Mouse (Mus musculus): ENCODE results near the gene Fto. TPM values are rescaled to one million over a fixed set of nuclear protein-coding genes. Genes with fewer than 3 reads are reported as not detected.

Fto gene
- polyA plus RNA-seq, 1 experiment from 2014 or later = 19.9 TPM

DNA sequence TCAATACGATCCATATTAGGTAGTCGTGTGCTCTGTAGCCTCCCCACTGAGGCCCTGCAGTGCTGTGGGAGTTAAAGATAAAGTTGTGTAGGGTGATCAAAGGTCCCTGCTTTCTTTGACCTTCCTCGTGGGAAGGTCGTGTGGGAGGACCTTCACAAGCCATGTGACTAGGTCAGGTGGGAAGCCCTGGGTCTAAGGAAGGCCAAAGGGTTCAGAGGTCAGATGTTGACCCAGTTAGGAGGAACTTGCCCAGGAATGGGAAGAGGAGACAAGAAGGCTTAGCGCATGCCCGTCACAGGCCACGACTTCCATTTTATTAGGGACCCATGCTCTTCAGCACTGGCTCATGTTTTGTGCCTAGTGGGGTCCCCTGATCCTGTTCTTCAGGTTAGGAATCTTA, 91.0 kb downstream of the Fto start:
- no peak overlapping the region for H3K4me3 ChIP-seq (ENCODE audit: low read depth, low read length)
- peaks cover 4% of the 10 kb centered on the region for H3K4me1 ChIP-seq (ENCODE audit: control insufficient read depth, low read depth, low read length)
- no peaks in the 10 kb centered on the region for H3K9me3 ChIP-seq (replicated peaks; ENCODE audit: control insufficient read depth, low read length)
- no peak overlapping the region for H3K4me2 ChIP-seq (ENCODE audit: low read depth, low read length)
- H3K27ac ChIP-seq (ENCODE audit: low read length) = peak overlapping the region; percentile 70
- ATAC-seq (ENCODE audit: low read depth) = peak; percentile 17; the same call in 1 of the 2 replicates
- no peak overlapping the region for H3K9ac ChIP-seq (ENCODE audit: low read depth, low read length)
- H3K27me3 ChIP-seq (ENCODE audit: control insufficient read depth, insufficient read depth, low read depth, low read length) = no peaks in the 10 kb centered on the region
- no peaks in the 10 kb centered on the region for H3K36me3 ChIP-seq (ENCODE audit: control insufficient read depth, insufficient read depth)
- WGBS (ENCODE audit: insufficient replicate concordance) = 67% methylated on average over 7 of the region's 7 CpGs

DNA sequence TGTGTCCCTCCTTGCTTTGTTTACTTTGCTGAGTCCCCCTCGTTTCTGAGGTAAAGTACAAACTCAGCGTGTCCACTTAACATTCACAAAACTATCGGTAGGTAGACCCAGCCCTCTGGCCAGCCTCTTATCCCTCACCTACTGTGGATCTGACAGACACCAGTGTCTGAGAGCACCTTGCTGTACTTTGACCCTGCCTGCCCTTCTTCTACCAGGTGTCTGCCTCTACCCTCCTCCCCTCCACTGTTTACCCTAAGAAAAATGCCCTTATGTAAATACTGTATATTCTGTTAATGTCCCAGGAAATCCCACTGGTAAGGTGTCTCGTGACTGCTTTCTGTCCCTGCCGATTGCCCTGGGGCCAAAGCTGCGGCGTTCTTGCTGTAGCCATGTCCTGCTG, 91.8 kb downstream of the Fto start:
- ATAC-seq (ENCODE audit: low read depth) = no peak
- H3K4me1 ChIP-seq (ENCODE audit: control insufficient read depth, low read depth, low read length) = peaks cover 4% of the 10 kb centered on the region
- H3K27me3 ChIP-seq (ENCODE audit: control insufficient read depth, insufficient read depth, low read depth, low read length) = no peaks in the 10 kb centered on the region
- no peaks in the 10 kb centered on the region for H3K36me3 ChIP-seq (ENCODE audit: control insufficient read depth, insufficient read depth)
- H3K4me3 ChIP-seq (ENCODE audit: low read depth, low read length) = no peak overlapping the region
- H3K9ac ChIP-seq (ENCODE audit: low read depth, low read length) = no peak overlapping the region
- WGBS (ENCODE audit: insufficient replicate concordance) = 74% methylated on average over 7 of the region's 7 CpGs
- no peak overlapping the region for H3K4me2 ChIP-seq (ENCODE audit: low read depth, low read length)
- no peaks in the 10 kb centered on the region for H3K9me3 ChIP-seq (replicated peaks; ENCODE audit: control insufficient read depth, low read length)
- H3K27ac ChIP-seq (ENCODE audit: low read length) = no peak overlapping the region

DNA sequence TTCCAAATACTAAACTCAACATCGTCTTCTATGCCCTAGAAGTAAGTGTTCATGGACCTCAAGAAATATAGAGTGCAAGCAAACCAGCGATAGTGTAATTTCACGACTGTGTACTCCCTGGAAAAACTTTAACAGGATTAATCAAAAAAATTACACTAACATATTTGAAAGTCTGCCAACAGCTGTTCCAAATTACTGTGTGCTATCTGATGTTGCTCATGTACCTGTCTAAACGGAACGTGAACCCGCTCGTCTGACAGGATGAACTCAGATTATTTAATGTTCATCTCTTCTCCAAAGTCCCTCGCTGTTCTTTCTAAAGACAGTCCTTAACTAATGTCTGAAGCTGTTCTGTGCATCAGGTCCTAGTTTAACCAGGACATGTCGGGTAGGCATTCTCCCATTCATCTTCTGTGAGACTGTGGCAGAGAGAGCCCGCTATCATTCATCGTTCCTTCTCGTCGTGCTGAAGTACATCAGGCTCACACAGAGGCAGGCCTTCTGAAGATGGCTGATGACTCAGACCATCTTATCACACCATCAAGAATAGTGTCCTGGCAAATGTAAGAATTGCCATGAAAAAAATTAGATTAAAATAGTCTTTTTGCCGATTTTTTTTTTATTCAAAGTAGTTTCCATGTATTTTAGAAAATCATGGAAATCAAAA, 93.4 kb downstream of the Fto start:
- H3K4me1 ChIP-seq (ENCODE audit: control insufficient read depth, low read depth, low read length) = peaks cover 4% of the 10 kb centered on the region
- no peaks in the 10 kb centered on the region for H3K36me3 ChIP-seq (ENCODE audit: control insufficient read depth, insufficient read depth)
- no peaks in the 10 kb centered on the region for H3K27me3 ChIP-seq (ENCODE audit: control insufficient read depth, insufficient read depth, low read depth, low read length)
- no peak overlapping the region for H3K9ac ChIP-seq (ENCODE audit: low read depth, low read length)
- no peaks in the 10 kb centered on the region for H3K9me3 ChIP-seq (replicated peaks; ENCODE audit: control insufficient read depth, low read length)
- H3K4me3 ChIP-seq (ENCODE audit: low read depth, low read length) = no peak overlapping the region
- no peak overlapping the region for H3K4me2 ChIP-seq (ENCODE audit: low read depth, low read length)
- ATAC-seq (ENCODE audit: low read depth) = no peak
- 74% methylated on average over 14 of the region's 14 CpGs for WGBS (ENCODE audit: insufficient replicate concordance)
- no peak overlapping the region for H3K27ac ChIP-seq (ENCODE audit: low read length)

DNA sequence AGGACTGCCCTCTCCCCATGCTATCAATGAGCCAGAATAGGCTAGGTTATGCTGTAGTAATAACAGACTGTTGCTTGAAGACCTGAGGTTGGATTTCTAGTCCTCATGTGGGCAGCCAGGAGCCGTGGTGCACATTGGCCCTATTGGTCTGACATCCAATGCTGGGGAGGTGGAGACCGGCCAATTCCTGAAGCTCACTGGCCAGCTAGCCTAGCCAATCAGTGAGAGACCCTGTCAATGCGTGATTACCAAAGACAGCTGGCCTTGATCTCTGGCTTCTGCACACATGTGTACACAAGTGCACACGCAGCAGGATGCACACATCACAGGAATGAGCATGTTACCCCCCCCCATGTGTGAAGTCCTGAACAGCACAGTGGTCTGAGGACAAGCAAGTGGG, 94.6 kb downstream of the Fto start:
- Histone ChIP-seq H3K9me3 (replicated peaks; ENCODE audit: control insufficient read depth, low read length) (no peaks in the 10 kb centered on the region), H3K4me2 (ENCODE audit: low read depth, low read length) (no peak overlapping the region), H3K27me3 (ENCODE audit: control insufficient read depth, insufficient read depth, low read depth, low read length) (no peaks in the 10 kb centered on the region), H3K27ac (ENCODE audit: low read length) (0 out of 2 replicates have a peak overlapping the region, but pooled peaks have one; percentile 21), H3K9ac (ENCODE audit: low read depth, low read length) (no peak overlapping the region), H3K4me3 (ENCODE audit: low read depth, low read length) (no peak overlapping the region), H3K36me3 (ENCODE audit: control insufficient read depth, insufficient read depth) (no peaks in the 10 kb centered on the region), H3K4me1 (ENCODE audit: control insufficient read depth, low read depth, low read length) (peaks cover 4% of the 10 kb centered on the region)
- 63% methylated on average over 4 of the region's 4 CpGs for WGBS (ENCODE audit: insufficient replicate concordance)
- ATAC-seq (ENCODE audit: low read depth) = peak; percentile 31; the same call in 1 of the 2 replicates

DNA sequence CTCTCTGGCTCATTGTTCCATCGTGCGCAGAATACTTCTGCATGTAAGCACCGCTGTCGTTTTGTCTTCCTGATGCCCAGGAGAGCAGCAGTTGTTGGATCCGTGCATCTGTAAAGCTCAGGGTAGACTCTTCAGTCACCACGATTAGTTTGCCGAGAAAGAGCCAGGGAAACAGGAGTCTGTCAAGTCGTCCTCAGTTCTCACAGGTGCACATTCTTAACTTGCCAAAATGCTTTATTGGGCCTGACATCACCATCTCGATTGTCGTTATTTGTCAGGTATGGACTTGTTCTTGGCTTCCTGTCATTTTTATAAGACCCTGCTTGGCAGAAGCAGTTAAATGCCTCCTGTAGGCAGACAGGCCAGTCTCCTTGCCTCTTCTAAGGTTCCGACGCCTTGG, 96.7 kb downstream of the Fto start:
- no peak for ATAC-seq (ENCODE audit: low read depth)
- 77% methylated on average over 12 of the region's 12 CpGs for WGBS (ENCODE audit: insufficient replicate concordance)

DNA sequence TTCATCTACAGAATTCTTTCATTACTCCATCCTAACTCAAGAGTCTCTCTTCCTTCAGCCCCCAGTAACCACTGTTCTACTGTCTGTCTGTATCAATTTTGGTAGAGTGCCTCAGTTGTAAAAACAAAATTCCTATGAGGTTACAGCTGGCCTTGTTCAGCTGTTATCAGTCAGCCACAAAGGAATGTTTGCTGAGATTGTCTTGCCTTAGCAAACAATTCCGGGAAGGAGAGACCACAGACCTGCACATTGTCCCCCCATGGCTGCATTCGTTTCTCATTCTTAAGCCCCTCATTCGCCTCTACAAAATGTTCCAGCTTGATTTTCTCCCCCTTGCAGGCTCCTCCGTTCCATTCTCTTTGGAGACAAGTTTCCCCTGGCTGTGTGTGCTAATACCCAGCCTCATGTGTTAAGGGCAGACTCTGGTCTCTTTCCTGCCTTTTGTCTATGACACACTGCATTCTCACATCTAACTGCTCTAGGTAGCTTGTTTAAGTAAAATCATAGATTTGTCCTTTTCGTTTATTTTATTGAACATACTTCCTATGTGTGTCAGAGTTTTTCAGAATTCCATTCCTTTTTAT, 111.3 kb downstream of the Fto start:
- H3K27ac ChIP-seq (ENCODE audit: low read length) = no peak overlapping the region
- no peaks in the 10 kb centered on the region for H3K4me1 ChIP-seq (ENCODE audit: control insufficient read depth, low read depth, low read length)
- no peak overlapping the region for H3K9ac ChIP-seq (ENCODE audit: low read depth, low read length)
- H3K4me3 ChIP-seq (ENCODE audit: low read depth, low read length) = no peak overlapping the region
- no peaks in the 10 kb centered on the region for H3K9me3 ChIP-seq (replicated peaks; ENCODE audit: control insufficient read depth, low read length)
- no peaks in the 10 kb centered on the region for H3K36me3 ChIP-seq (ENCODE audit: control insufficient read depth, insufficient read depth)
- ATAC-seq (ENCODE audit: low read depth) = no peak
- H3K27me3 ChIP-seq (ENCODE audit: control insufficient read depth, insufficient read depth, low read depth, low read length) = no peaks in the 10 kb centered on the region
- no peak overlapping the region for H3K4me2 ChIP-seq (ENCODE audit: low read depth, low read length)
- WGBS (ENCODE audit: insufficient replicate concordance) = 54% methylated on average over 5 of the region's 5 CpGs

More for the DNA sequence above, 96.7 kb downstream of the Fto start:
- H3K36me3 ChIP-seq (ENCODE audit: control insufficient read depth, insufficient read depth) = no peaks in the 10 kb centered on the region
- H3K9ac ChIP-seq (ENCODE audit: low read depth, low read length) = no peak overlapping the region
- H3K4me2 ChIP-seq (ENCODE audit: low read depth, low read length) = no peak overlapping the region
- H3K27ac ChIP-seq (ENCODE audit: low read length) = no peak overlapping the region
- no peak overlapping the region for H3K4me3 ChIP-seq (ENCODE audit: low read depth, low read length)
- H3K27me3 ChIP-seq (ENCODE audit: control insufficient read depth, insufficient read depth, low read depth, low read length) = no peaks in the 10 kb centered on the region
- no peaks in the 10 kb centered on the region; the same call in 1 of the 2 replicates for H3K4me1 ChIP-seq (ENCODE audit: control insufficient read depth, low read depth, low read length)
- H3K9me3 ChIP-seq (replicated peaks; ENCODE audit: control insufficient read depth, low read length) = no peaks in the 10 kb centered on the region

DNA sequence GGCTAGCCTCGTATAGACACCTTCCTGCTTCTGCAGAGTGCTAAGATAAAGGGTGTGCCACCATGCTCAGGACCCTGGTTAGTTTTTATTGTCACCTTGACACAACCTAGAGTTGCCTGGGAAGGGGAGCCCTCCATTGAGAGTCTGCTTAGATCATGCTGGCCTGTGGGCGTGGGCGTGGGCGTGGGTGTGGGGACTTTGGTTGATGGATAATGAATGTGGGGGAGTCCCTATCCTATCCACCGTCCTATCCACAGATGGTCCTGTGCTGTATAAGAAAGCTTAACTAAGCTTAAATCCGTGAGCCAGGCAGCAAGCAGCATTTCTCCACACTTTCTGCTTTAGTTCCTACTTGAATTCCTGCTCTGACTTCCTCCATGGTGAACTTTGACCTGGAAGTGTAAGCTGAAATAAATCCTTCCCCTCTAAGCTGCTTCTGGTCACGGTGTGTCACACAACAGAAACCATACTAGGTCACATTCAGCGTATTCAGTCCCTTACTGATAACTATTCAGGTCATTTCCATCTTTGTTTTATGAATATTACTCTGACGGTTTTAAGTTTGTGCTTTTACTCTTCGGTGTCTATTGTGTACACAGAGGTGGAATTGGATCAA, 112.0 kb downstream of the Fto start:
- no peak overlapping the region for H3K4me3 ChIP-seq (ENCODE audit: low read depth, low read length)
- no peak for ATAC-seq (ENCODE audit: low read depth)
- H3K36me3 ChIP-seq (ENCODE audit: control insufficient read depth, insufficient read depth) = no peaks in the 10 kb centered on the region
- WGBS (ENCODE audit: insufficient replicate concordance) = 64% methylated on average over 10 of the region's 10 CpGs
- no peak overlapping the region for H3K9ac ChIP-seq (ENCODE audit: low read depth, low read length)
- no peaks in the 10 kb centered on the region for H3K9me3 ChIP-seq (replicated peaks; ENCODE audit: control insufficient read depth, low read length)
- H3K27me3 ChIP-seq (ENCODE audit: control insufficient read depth, insufficient read depth, low read depth, low read length) = no peaks in the 10 kb centered on the region
- no peak overlapping the region for H3K27ac ChIP-seq (ENCODE audit: low read length)
- no peaks in the 10 kb centered on the region for H3K4me1 ChIP-seq (ENCODE audit: control insufficient read depth, low read depth, low read length)
- H3K4me2 ChIP-seq (ENCODE audit: low read depth, low read length) = no peak overlapping the region

DNA sequence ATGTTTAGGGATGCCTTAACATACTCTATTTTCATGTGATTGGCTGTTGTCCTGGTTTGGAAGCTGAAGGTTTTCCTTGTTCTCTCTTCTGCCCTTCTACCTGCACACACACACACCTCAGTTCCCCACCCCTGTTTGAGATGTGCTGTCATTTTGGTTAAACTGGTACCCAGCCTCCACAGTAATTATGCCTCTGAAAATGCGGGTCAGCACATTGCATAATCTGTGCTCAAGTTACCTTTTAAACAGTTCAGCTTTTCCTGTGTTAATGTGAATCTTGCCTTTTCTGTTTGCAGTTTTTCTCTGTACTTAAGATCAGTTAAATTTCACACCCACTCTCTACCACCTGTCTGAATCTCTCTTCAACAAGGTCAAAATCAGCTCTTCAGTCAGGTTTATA, 113.2 kb downstream of the Fto start:
- H3K4me1 ChIP-seq (ENCODE audit: control insufficient read depth, low read depth, low read length) = no peaks in the 10 kb centered on the region
- no peak overlapping the region for H3K4me2 ChIP-seq (ENCODE audit: low read depth, low read length)
- no peak overlapping the region for H3K4me3 ChIP-seq (ENCODE audit: low read depth, low read length)
- WGBS (ENCODE audit: insufficient replicate concordance) = 38% methylated on average over 1 of the region's 1 CpGs
- H3K36me3 ChIP-seq (ENCODE audit: control insufficient read depth, insufficient read depth) = no peaks in the 10 kb centered on the region
- H3K27me3 ChIP-seq (ENCODE audit: control insufficient read depth, insufficient read depth, low read depth, low read length) = no peaks in the 10 kb centered on the region
- peak; percentile 45; the same call in 1 of the 2 replicates for ATAC-seq (ENCODE audit: low read depth)
- H3K27ac ChIP-seq (ENCODE audit: low read length) = no peak overlapping the region
- no peak overlapping the region for H3K9ac ChIP-seq (ENCODE audit: low read depth, low read length)
- H3K9me3 ChIP-seq (replicated peaks; ENCODE audit: control insufficient read depth, low read length) = no peaks in the 10 kb centered on the region

DNA sequence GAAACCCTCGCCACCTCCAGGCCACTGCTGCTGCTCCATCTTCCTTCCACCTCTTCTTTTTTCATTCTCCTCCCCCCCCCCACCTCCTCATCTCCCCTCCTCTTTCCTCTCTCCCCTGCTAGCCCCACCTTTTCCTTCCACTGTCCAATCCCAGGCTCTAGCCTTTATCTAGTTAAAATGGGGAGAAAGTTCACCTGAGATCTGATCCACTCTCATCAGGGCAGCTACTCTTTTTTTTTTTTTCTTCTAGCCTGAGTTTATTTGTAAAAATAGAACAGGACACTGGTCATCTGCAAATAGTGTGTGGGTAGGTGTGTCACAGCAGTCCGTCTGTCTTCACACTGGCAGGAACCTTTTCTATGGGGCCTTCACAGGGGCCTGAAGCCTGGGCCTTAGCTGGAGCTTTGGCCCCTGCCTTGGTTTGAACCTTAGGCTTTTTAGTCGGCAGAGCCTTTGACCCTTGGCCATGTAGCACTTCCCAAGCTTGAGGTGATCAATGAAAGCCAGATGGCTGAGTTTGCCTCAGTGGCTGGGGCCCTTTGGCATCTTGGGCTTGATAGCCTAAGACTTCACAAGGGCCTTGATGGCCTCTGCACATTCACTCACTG, 117.1 kb downstream of the Fto start:
- 0 out of 2 replicates have a peak overlapping the region, but pooled peaks have one; percentile 24 for H3K27ac ChIP-seq (ENCODE audit: low read length)
- no peaks in the 10 kb centered on the region; the same call in 1 of the 2 replicates for H3K9me3 ChIP-seq (replicated peaks; ENCODE audit: control insufficient read depth, low read length)
- peak; percentile 67 for ATAC-seq (ENCODE audit: low read depth)
- H3K36me3 ChIP-seq (ENCODE audit: control insufficient read depth, insufficient read depth) = no peaks in the 10 kb centered on the region
- WGBS (ENCODE audit: insufficient replicate concordance) = 77% methylated on average over 3 of the region's 3 CpGs
- H3K4me2 ChIP-seq (ENCODE audit: low read depth, low read length) = no peak overlapping the region
- H3K9ac ChIP-seq (ENCODE audit: low read depth, low read length) = no peak overlapping the region
- H3K27me3 ChIP-seq (ENCODE audit: control insufficient read depth, insufficient read depth, low read depth, low read length) = no peaks in the 10 kb centered on the region
- no peak overlapping the region for H3K4me3 ChIP-seq (ENCODE audit: low read depth, low read length)
- H3K4me1 ChIP-seq (ENCODE audit: control insufficient read depth, low read depth, low read length) = no peaks in the 10 kb centered on the region

Data from liver, embryonic 16.5 days (tissue).